Mouse (Mus musculus): Measurements from ENCODE around the gene Glp2r. TPM values are rescaled to one million over a fixed set of nuclear protein-coding genes. Genes with fewer than 3 reads are reported as not detected.

Gene Glp2r
- polyA plus RNA-seq, 1 experiment from 2014 or later, result 0.03 TPM

- DNase-seq (ENCODE audit: low spot score), result no peak
Observed at GRCm38 (mm10) chr11:67664261-67664660, 106.7 kb downstream of the Glp2r start.

- no peak for DNase-seq (ENCODE audit: low spot score)
Observed at GRCm38 (mm10) chr11:67663437-67663836, 107.5 kb downstream of the Glp2r start.

- no peak for DNase-seq (ENCODE audit: low spot score)
Observed at GRCm38 (mm10) chr11:67661465-67661864, 109.5 kb downstream of the Glp2r start.

- DNase-seq (ENCODE audit: low spot score), result peak; percentile 75
Observed at GRCm38 (mm10) chr11:67657685-67658382, 113.1 kb downstream of the Glp2r start.

- DNase-seq (ENCODE audit: low spot score), result no peak
Observed at GRCm38 (mm10) chr11:67656811-67657210, 114.1 kb downstream of the Glp2r start.

GRCm38 (mm10) chr11:67656366-67656765 lies 114.6 kb downstream of the Glp2r start:
- DNase-seq (ENCODE audit: low spot score), result no peak

- no peak for DNase-seq (ENCODE audit: low spot score)
Observed at GRCm38 (mm10) chr11:67655236-67655959, 115.6 kb downstream of the Glp2r start.

- DNase-seq (ENCODE audit: low spot score), result no peak
Observed at GRCm38 (mm10) chr11:67654514-67654913, 116.4 kb downstream of the Glp2r start.

GRCm38 (mm10) chr11:67653521-67654090 lies 117.3 kb downstream of the Glp2r start:
- DNase-seq (ENCODE audit: low spot score), result no peak

GRCm38 (mm10) chr11:67652893-67653255 lies 118.1 kb downstream of the Glp2r start:
- DNase-seq (ENCODE audit: low spot score), result no peak

GRCm38 (mm10) chr11:67652194-67652892 lies 118.6 kb downstream of the Glp2r start:
- DNase-seq (ENCODE audit: low spot score), result no peak

GRCm38 (mm10) chr11:67651731-67652130 lies 119.2 kb downstream of the Glp2r start:
- no peak for DNase-seq (ENCODE audit: low spot score)

GRCm38 (mm10) chr11:67649971-67650707 lies 120.8 kb downstream of the Glp2r start:
- no peak for DNase-seq (ENCODE audit: low spot score)

- DNase-seq (ENCODE audit: low spot score), result no peak
Observed at GRCm38 (mm10) chr11:67648651-67649407, 122.1 kb downstream of the Glp2r start.

GRCm38 (mm10) chr11:67647745-67648144 lies 123.2 kb downstream of the Glp2r start:
- peak; percentile 24 for DNase-seq (ENCODE audit: low spot score)

- DNase-seq (ENCODE audit: low spot score), result no peak
Observed at GRCm38 (mm10) chr11:67644632-67645149, 126.3 kb downstream of the Glp2r start.

GRCm38 (mm10) chr11:67643465-67643864 lies 127.5 kb downstream of the Glp2r start:
- no peak for DNase-seq (ENCODE audit: low spot score)

GRCm38 (mm10) chr11:67642835-67643234 lies 128.1 kb downstream of the Glp2r start:
- no peak for DNase-seq (ENCODE audit: low spot score)

GRCm38 (mm10) chr11:67642421-67642820 lies 128.5 kb downstream of the Glp2r start:
- DNase-seq (ENCODE audit: low spot score), result no peak

- no peak for DNase-seq (ENCODE audit: low spot score)
Observed at GRCm38 (mm10) chr11:67640299-67640698, 130.7 kb downstream of the Glp2r start.

Data from thymus, postnatal 0 days (tissue).